Mouse (Mus musculus): ENCODE data around the gene Taf8.

- TF ChIP-seq ZC3H11A (IDR thresholded peaks at IDR 0.05; ENCODE audit: borderline replicate concordance, low read depth, low read length) (no peak), MAFK (IDR thresholded peaks at IDR 0.05; ENCODE audit: insufficient read depth, low read depth, low read length) (no peak), HCFC1 (IDR thresholded peaks at IDR 0.05; ENCODE audit: borderline replicate concordance, insufficient read depth, low read length) (no peak)
These were observed 37.0 kb upstream of the Taf8 start for GRCm38 (mm10) chr17:47539128-47539527.

All from ES-E14 (cell line).